Mouse (Mus musculus): ENCODE measurements at regions not wholly inside any gene's neighbourhood (a gene's known extent, or its start where the extent isn't known, plus 50 kb on each side); places are given as distances from the start of the nearest gene placed in this dataset.
A peak's percentile ranks its signal among the peaks of the same experiment; 100 is the strongest.

DNA sequence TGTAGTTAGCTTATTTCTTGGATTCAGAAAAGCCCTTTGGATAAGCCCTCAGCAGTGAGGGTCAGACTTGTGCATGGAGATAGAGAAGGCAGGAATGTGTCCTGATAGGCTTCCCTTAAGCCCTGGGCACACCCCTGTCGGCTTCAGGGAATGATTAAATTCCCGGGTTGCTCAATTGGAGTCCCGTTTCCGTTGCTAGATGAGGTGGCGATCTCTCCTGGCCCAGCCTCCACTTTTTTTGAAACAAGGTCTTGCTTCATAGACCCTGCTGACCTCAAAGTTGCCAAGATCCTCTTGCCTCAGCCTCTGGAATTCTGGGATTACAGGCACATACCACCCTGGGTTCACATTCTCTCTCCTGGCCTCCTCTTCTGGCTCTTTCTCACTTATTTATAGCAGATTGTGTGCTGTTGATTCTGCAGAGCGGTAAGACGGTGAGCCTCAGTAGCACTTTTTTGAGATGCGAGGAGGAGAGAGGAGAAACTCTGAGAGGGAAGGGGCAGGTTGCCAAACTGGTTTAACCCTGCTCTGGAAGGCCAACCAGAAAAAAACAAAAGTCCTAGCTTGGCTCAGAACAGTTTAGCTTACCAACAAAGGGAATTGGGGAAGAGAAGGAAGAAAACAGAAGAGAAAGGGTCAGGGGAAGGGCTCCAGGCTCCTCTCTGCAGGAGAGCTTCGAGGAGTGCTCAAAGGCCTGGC, 73.9 kb downstream of the Zfp281 start:
- H3K4me2 ChIP-seq (ENCODE audit: insufficient read depth, low read depth, poor library complexity, severe bottlenecking) = no peak overlapping the region
- no peak for TF ChIP-seq E2F4 (IDR thresholded peaks at IDR 0.05; ENCODE audit: insufficient replicate concordance, low read depth, low read length)
- no peak for TF ChIP-seq ZKSCAN1 (IDR thresholded peaks at IDR 0.05; ENCODE audit: borderline replicate concordance, low read depth, low read length)
- no peak for TF ChIP-seq MAZ (IDR thresholded peaks at IDR 0.05; ENCODE audit: low read depth, low read length)
- TF ChIP-seq MXI1 (IDR thresholded peaks at IDR 0.05; ENCODE audit: low read depth, low read length) = no peak
- no peak for TF ChIP-seq PAX5 (IDR thresholded peaks at IDR 0.05; ENCODE audit: low read length)
- TF ChIP-seq MAX (IDR thresholded peaks at IDR 0.05; ENCODE audit: low read length) = no peak
- no peak for TF ChIP-seq POLR2A (IDR thresholded peaks at IDR 0.05; ENCODE audit: low read depth, low read length)
- H3K9me3 ChIP-seq (replicated peaks; ENCODE audit: low read length) = no peaks in the 10 kb centered on the region
- no peaks in the 10 kb centered on the region for H3K79me2 ChIP-seq (replicated peaks; ENCODE audit: control insufficient read depth, extremely low read depth, insufficient read depth, poor library complexity, severe bottlenecking)
- no peak overlapping the region for H3K4me3 ChIP-seq (replicated peaks in 1 of 3; ENCODE audit: low read depth in 2 of 3, low read length in 2 of 3, poor library complexity in 1 of 3)
- no peak overlapping the region for H3K27ac ChIP-seq (ENCODE audit: insufficient read depth, low read depth)
- H3K27me3 ChIP-seq (replicated peaks) = no peaks in the 10 kb centered on the region
- H3K9ac ChIP-seq (ENCODE audit: insufficient read depth, low read depth) = no peak overlapping the region
- H3K4me1 ChIP-seq (ENCODE audit: control insufficient read depth in 1 of 2, insufficient read depth in 2 of 2) = peaks cover 9 to 17% of the 10 kb centered on the region in 2 experiments
- DNase-seq (ENCODE audit: extremely low read depth) = no peak
- dilution Hi-C loops (cut with MboI; ENCODE audit: extremely low pct_ligation_motif_present, extremely low pct_unique_long_range_greater_than_20kb, low sequenced_read_pairs) (no loop called here), in situ Hi-C loops (cut with MboI; ENCODE audit: low pct_ligation_motif_present, low pct_unique_long_range_greater_than_20kb, low sequenced_read_pairs) (no loop called here)
- no peaks in the 10 kb centered on the region for H3K36me3 ChIP-seq (replicated peaks in 1 of 2; ENCODE audit: control insufficient read depth in 1 of 2, insufficient read depth in 1 of 2, low read length in 1 of 2)

GRCm38 (mm10) chr1:136699153-136699524, 74.4 kb downstream of the Zfp281 start:
- H3K79me2 ChIP-seq (replicated peaks; ENCODE audit: control insufficient read depth, extremely low read depth, insufficient read depth, poor library complexity, severe bottlenecking) = no peaks in the 10 kb centered on the region
- in situ Hi-C loops (cut with MboI; ENCODE audit: low pct_ligation_motif_present, low pct_unique_long_range_greater_than_20kb, low sequenced_read_pairs) = no loop called here
- no peak overlapping the region for H3K4me3 ChIP-seq (replicated peaks in 1 of 3; ENCODE audit: low read depth in 2 of 3, low read length in 2 of 3, poor library complexity in 1 of 3)
- H3K9me3 ChIP-seq (replicated peaks; ENCODE audit: low read length) = no peaks in the 10 kb centered on the region
- no peak for DNase-seq (ENCODE audit: extremely low read depth)
- peaks cover 9 to 17% of the 10 kb centered on the region in 2 experiments for H3K4me1 ChIP-seq (ENCODE audit: control insufficient read depth in 1 of 2, insufficient read depth in 2 of 2)
- dilution Hi-C loops (cut with MboI; ENCODE audit: extremely low pct_ligation_motif_present, extremely low pct_unique_long_range_greater_than_20kb, low sequenced_read_pairs) = no loop called here
- no peak overlapping the region for H3K27ac ChIP-seq (ENCODE audit: insufficient read depth, low read depth)
- no peaks in the 10 kb centered on the region for H3K36me3 ChIP-seq (replicated peaks in 1 of 2; ENCODE audit: control insufficient read depth in 1 of 2, insufficient read depth in 1 of 2, low read length in 1 of 2)
- H3K9ac ChIP-seq (ENCODE audit: insufficient read depth, low read depth) = no peak overlapping the region
- TF ChIP-seq POLR2AphosphoS2 (IDR thresholded peaks at IDR 0.05; ENCODE audit: low read depth, low read length) = no peak
- 0 out of 2 replicates have a peak, but pooled peaks have one; percentile 15 for TF ChIP-seq ZNF384 (IDR thresholded peaks at IDR 0.05; ENCODE audit: low read depth, low read length)
- H3K4me2 ChIP-seq (ENCODE audit: insufficient read depth, low read depth, poor library complexity, severe bottlenecking) = no peak overlapping the region
- H3K27me3 ChIP-seq (replicated peaks) = no peaks in the 10 kb centered on the region

GRCm38 (mm10) chr1:136699571-136699970, 74.9 kb downstream of the Zfp281 start:
- H3K4me3 ChIP-seq (replicated peaks in 1 of 3; ENCODE audit: low read depth in 2 of 3, low read length in 2 of 3, poor library complexity in 1 of 3) = no peak overlapping the region
- DNase-seq (ENCODE audit: extremely low read depth) = no peak
- H3K4me1 ChIP-seq (ENCODE audit: control insufficient read depth in 1 of 2, insufficient read depth in 2 of 2) = peaks cover 9 to 17% of the 10 kb centered on the region in 2 experiments
- no peak overlapping the region for H3K9ac ChIP-seq (ENCODE audit: insufficient read depth, low read depth)
- no peaks in the 10 kb centered on the region for H3K79me2 ChIP-seq (replicated peaks; ENCODE audit: control insufficient read depth, extremely low read depth, insufficient read depth, poor library complexity, severe bottlenecking)
- no peaks in the 10 kb centered on the region for H3K9me3 ChIP-seq (replicated peaks; ENCODE audit: low read length)
- no peak overlapping the region for H3K4me2 ChIP-seq (ENCODE audit: insufficient read depth, low read depth, poor library complexity, severe bottlenecking)
- dilution Hi-C loops (cut with MboI; ENCODE audit: extremely low pct_ligation_motif_present, extremely low pct_unique_long_range_greater_than_20kb, low sequenced_read_pairs) (no loop called here), in situ Hi-C loops (cut with MboI; ENCODE audit: low pct_ligation_motif_present, low pct_unique_long_range_greater_than_20kb, low sequenced_read_pairs) (no loop called here)
- no peak overlapping the region for H3K27ac ChIP-seq (ENCODE audit: insufficient read depth, low read depth)
- H3K36me3 ChIP-seq (replicated peaks in 1 of 2; ENCODE audit: control insufficient read depth in 1 of 2, insufficient read depth in 1 of 2, low read length in 1 of 2) = no peaks in the 10 kb centered on the region
- no peaks in the 10 kb centered on the region for H3K27me3 ChIP-seq (replicated peaks)
- TF ChIP-seq EP300 (IDR thresholded peaks at IDR 0.05; ENCODE audit: low read length) (no peak), GABPA (IDR thresholded peaks at IDR 0.05; ENCODE audit: insufficient replicate concordance, low read depth, low read length) (no peak), USF1 (IDR thresholded peaks at IDR 0.05; ENCODE audit: low read depth, low read length) (no peak), MAZ (IDR thresholded peaks at IDR 0.05; ENCODE audit: low read depth, low read length) (no peak), ZMIZ1 (IDR thresholded peaks at IDR 0.05; ENCODE audit: low read depth, low read length) (no peak), MYC (IDR thresholded peaks at IDR 0.05; ENCODE audit: low read depth, low read length) (no peak), RAD21 (IDR thresholded peaks at IDR 0.05; ENCODE audit: low read depth, low read length) (no peak), USF2 (conservative IDR thresholded peaks at IDR 0.05; ENCODE audit: low read depth, low read length) (no peak)

All from CH12.LX (cell line).